Mouse (Mus musculus) intestine, postnatal 0 days (tissue): ENCODE results near the gene Calr. TPM values are rescaled to one million over a fixed set of nuclear protein-coding genes. Genes with fewer than 3 reads are reported as not detected.

Experiments used
- ATAC-seq: fragments of 200-750 bp; cut with Nextera tagmentation; 2 replicates; pipeline ENCODE4 v1.8.0; 2017; ENCODE audit warnings: mild to moderate bottlenecking, moderate TSS enrichment, moderate library complexity
- H3K27ac ChIP-seq: fragments of 300-500 bp; sonication (generic); 2 replicates; pipeline ENCODE4 v1.5.1; 2014; ENCODE audit warnings: mild to moderate bottlenecking, low read depth, low read length, moderate library complexity
- H3K27me3 ChIP-seq: fragments of 300-500 bp; sonication (generic); replicated peaks from 2 replicates; pipeline ENCODE4 v1.6.1; 2014; ENCODE audit warnings: low read length, mixed read lengths; ENCODE audit not compliant: control insufficient read depth, insufficient read depth
- H3K36me3 ChIP-seq: fragments of 300-500 bp; sonication (generic); 2 replicates; pipeline ENCODE4 v1.6.1; 2014; ENCODE audit warnings: mild to moderate bottlenecking, moderate library complexity; ENCODE audit not compliant: control insufficient read depth, insufficient read depth
- H3K4me1 ChIP-seq: fragments of 300-500 bp; sonication (generic); replicated peaks from 2 replicates; pipeline ENCODE4 v1.6.1; 2014; ENCODE audit warnings: antibody characterized with exemption, low read length, mixed read lengths; ENCODE audit not compliant: control insufficient read depth, insufficient read depth
- H3K4me2 ChIP-seq: fragments of 300-500 bp; sonication (generic); replicated peaks from 2 replicates; pipeline ENCODE4 v1.6.1; 2014; ENCODE audit warnings: low read depth, mild to moderate bottlenecking, moderate library complexity
- H3K4me3 ChIP-seq: fragments of 300-500 bp; sonication (generic); 2 replicates; pipeline ENCODE4 v1.5.1; 2014; ENCODE audit warnings: low read depth, low read length
- H3K9ac ChIP-seq: fragments of 300-500 bp; sonication (generic); 2 replicates; pipeline ENCODE4 v1.6.1; 2014; ENCODE audit warnings: mild to moderate bottlenecking, low read depth, low read length
- H3K9me3 ChIP-seq: fragments of 300-500 bp; sonication (generic); 2 replicates; pipeline ENCODE4 v1.6.1; 2016; ENCODE audit warnings: mixed run types; ENCODE audit not compliant: control insufficient read depth
- CTCF ChIP-seq: sonication (generic); IDR thresholded peaks from 2 replicates; pipeline ENCODE4 v1.5.1; 2016; ENCODE audit warnings: low read depth, mild to moderate bottlenecking, control low read depth, antibody characterized with exemption, moderate library complexity
- WGBS: fragments of 180-500 bp; shearing (Covaris S2); extraction: QIAGEN DNeasy Blood & Tissue Kit; methylation state at CpG from one replicate; pipeline ENCODE4 v1.1.7; 2014; 5-methylcytosine and 5-hydroxymethylcytosine counted together
- polyA plus RNA-seq: library from polyadenylated mRNA; unstranded; fragments of >200 nt; fragmentation: Nextera tagmentation; extraction: Ambion mirVana; gene quantifications from 2 replicates; pipeline ENCODE4 v1.2.1, GENCODE M21; 2015

Calr gene
- polyA plus RNA-seq, 1 experiment from 2014 or later, result 507 TPM

- 9% methylated on average over 12 of the region's 12 CpGs for WGBS
- Histone ChIP-seq H3K36me3 (peaks cover 39% of the 10 kb centered on the region), H3K4me1 (peaks cover 7% of the 10 kb centered on the region; the same call in 1 of the 2 replicates), H3K4me3 (peak overlapping the region; percentile 94), H3K9me3 (no peaks in the 10 kb centered on the region), H3K27ac (no peak overlapping the region; the same call in 1 of the 2 replicates), H3K4me2 (peak overlapping the region; percentile 77), H3K27me3 (no peaks in the 10 kb centered on the region), H3K9ac (peak overlapping the region; percentile 63)
- TF ChIP-seq CTCF, result peak; percentile 80
- ATAC-seq, result no peak
Observed at GRCm38 (mm10) chr8:84845355-84846093, 1.2 kb downstream of the Calr start.

GRCm38 (mm10) chr8:84844397-84845070, 2.2 kb downstream of the Calr start:
- H3K4me3 ChIP-seq, result peak overlapping the region; percentile 94; the same call in 1 of the 2 replicates
- H3K36me3 ChIP-seq, result peaks cover 39% of the 10 kb centered on the region
- no peak for ATAC-seq
- H3K27me3 ChIP-seq, result no peaks in the 10 kb centered on the region
- TF ChIP-seq CTCF, result no peak
- WGBS, result 65% methylated on average over 9 of the region's 9 CpGs
- H3K9me3 ChIP-seq, result no peaks in the 10 kb centered on the region
- no peak overlapping the region for H3K9ac ChIP-seq
- peak overlapping the region; percentile 41; the same call in 1 of the 2 replicates for H3K27ac ChIP-seq
- peak overlapping the region; percentile 77 for H3K4me2 ChIP-seq
- peaks cover 7% of the 10 kb centered on the region; the same call in 1 of the 2 replicates for H3K4me1 ChIP-seq

- no peak for TF ChIP-seq CTCF
- ATAC-seq, result no peak
- Histone ChIP-seq H3K27ac (peak overlapping the region; percentile 24; the same call in 1 of the 2 replicates), H3K36me3 (peaks cover 61% of the 10 kb centered on the region), H3K27me3 (no peaks in the 10 kb centered on the region), H3K4me1 (peaks cover 3% of the 10 kb centered on the region; the same call in 1 of the 2 replicates), H3K4me2 (no peak overlapping the region), H3K4me3 (no peak overlapping the region), H3K9me3 (no peaks in the 10 kb centered on the region), H3K9ac (no peak overlapping the region)
- 70% methylated on average over 1 of the region's 1 CpGs for WGBS
Observed at GRCm38 (mm10) chr8:84841514-84841913, 5.2 kb downstream of the Calr start.

GRCm38 (mm10) chr8:84840248-84840999, 6.3 kb downstream of the Calr start, which contains the start of gene Rad23a:
TSS of gene Rad23a (minus strand) at chr8:84840665.
- Histone ChIP-seq H3K9me3 (no peaks in the 10 kb centered on the region), H3K9ac (peak within 1 kb of the TSS; percentile 73), H3K4me3 (peak within 1 kb of the TSS; percentile 77), H3K27me3 (no peaks in the 10 kb centered on the region), H3K4me2 (peak within 1 kb of the TSS; percentile 78), H3K27ac (peak within 1 kb of the TSS; percentile 80), H3K4me1 (peaks cover 3% of the 10 kb centered on the region; the same call in 1 of the 2 replicates), H3K36me3 (peaks cover 72% of the 10 kb centered on the region)
- ATAC-seq, result peak; percentile 94
- WGBS, result 0% methylated on average over 55 of the region's 55 CpGs
- TF ChIP-seq CTCF, result no peak

- ATAC-seq, result no peak
- no peaks in the 10 kb centered on the region for H3K9me3 ChIP-seq
- peaks cover 70% of the 10 kb centered on the region for H3K36me3 ChIP-seq
- H3K27ac ChIP-seq, result peak overlapping the region; percentile 80
- under 1% methylated on average over 7 of the region's 7 CpGs for WGBS
- H3K4me3 ChIP-seq, result peak overlapping the region; percentile 77
- no peaks in the 10 kb centered on the region for H3K27me3 ChIP-seq
- H3K4me2 ChIP-seq, result peak overlapping the region; percentile 78
- peak overlapping the region; percentile 73 for H3K9ac ChIP-seq
- H3K4me1 ChIP-seq, result no peaks in the 10 kb centered on the region; the same call in 1 of the 2 replicates
- TF ChIP-seq CTCF, result no peak
Observed at GRCm38 (mm10) chr8:84839875-84840247, 6.9 kb downstream of the Calr start.
